Mouse (Mus musculus) skeletal muscle tissue, adult 2 months (tissue): ENCODE measurements around the gene AC161166.1.

ENCODE experiments used
- DNase-seq: peaks from one replicate; pipeline ENCODE4 v3.0.0-alpha.2; 2012; ENCODE audit warnings: low read depth, low spot score

AC161166.1 gene

DNA sequence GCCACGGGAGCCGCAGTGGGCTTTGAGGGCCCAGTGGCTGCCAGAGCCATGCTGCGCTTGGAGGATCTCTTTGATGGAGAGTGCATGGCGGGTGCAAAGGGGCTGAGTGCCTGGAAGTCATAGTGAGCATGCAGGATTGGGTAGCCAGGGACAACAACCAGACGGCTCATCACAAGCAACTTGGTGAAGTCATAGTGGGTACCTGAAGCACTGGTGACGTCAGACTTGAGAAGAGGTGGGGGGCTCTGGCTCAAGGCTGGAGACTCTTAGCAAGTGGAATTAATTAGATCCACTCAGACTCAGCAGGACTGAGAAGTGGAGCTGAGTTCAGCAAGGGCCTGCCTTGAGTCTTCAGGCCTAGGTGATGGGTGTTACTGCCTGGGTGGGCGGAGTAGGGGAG lies at the start of gene AC161166.1:
TSS of gene AC161166.1 (minus strand) at position 101 of the 400 bp plus-strand sequence.
- DNase-seq: no peak

DNA sequence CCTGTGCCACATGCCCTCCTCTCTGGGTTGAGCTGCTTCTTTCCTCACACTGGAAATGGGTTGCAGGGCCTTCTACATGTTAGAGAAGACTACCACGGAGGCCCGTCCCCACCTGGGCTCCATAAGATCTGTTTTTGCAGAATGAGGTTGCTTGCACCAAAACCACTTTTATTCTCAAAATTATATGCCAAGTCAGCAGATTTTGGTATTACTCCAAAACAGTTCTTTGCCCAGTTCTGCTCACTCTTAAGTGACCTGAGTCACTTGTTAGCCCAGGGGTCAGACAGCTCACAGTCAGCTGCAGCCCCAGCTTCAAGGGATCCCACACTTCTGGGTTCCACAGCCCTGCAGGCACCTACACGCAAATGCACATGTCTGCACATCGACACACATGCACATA lies 49.2 kb upstream of the AC161166.1 start:
- no peak for DNase-seq

DNA sequence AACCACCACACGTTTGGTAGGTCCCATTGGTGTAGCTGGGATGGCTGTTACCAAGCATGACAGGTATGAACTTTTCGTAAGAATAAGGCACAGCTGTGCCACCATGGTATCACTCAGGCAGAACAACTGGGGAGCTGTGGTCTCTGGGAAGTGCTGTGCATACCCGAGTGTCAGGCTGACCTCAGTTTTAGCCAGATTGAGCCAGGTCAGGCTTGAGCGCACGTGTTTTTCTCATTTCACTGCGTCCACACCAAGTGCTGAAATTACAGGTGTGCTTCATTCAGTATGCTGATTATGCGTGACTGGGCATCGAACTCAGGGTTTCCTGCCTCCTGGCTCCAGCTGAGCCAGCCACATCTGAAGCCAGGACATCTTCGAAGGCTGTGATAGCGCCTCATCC lies 43.5 kb upstream of the AC161166.1 start:
- DNase-seq: no peak

DNA sequence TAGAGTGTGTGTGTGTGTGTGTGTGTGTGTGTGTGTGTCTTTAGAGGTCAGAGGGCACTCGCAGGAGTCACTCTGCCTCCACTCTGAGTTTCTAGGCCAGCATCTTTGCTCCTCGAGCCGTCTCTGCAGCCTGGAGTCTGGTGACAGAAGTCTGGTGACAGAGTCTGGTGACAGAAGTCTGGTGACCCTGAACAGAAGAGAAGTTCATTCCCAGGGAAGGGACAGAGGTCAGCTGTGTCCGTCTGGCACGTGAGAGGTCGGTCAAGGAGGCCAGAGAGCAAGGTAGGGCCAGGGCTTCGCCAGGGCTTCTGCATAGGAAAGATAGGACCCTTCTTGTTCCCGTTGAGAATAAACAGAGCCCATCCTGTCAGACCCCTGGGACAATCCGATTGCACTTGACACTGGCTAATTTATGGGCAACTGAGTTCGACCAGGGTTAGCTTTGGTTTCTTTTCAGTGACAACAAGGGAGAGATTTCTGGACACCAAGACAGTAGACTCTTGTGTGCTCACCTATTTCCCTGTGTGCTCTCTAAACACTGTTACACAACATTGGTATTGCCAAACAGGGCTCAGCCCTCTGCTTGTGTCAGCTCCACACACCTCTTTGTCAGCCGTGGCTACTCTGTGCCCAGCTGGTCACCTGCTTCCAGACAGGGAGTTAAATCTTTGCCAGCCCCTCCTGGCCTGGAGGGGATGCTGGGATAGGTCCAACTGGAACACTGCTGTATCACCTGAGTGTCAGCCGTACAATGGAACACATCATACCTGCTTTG lies 39.9 kb upstream of the AC161166.1 start:
- DNase-seq: no peak

DNA sequence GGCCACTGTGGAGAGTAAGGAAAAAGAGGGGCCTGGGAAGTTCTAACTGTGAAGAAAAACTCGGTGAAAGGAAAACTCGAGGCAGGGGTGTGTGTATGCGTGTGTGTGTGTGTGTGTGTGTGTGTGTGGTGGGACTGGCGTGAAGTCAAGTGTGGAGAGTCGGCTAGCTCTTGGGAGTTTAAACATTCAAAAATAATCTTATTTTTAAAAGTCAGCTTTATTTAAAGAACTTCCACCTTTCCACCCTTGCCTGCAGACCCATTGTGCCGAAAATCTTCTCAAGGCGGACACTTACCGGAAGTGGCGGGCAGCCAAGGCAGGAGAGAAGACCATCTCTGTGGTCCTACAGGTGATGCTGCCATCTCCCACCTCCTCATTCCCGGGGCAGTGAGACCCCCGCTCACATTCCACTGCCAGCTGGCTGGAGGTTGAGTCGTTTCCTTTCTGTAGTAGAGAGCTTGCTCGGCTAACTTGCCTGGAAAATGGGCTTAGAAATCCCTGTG lies 35.3 kb upstream of the AC161166.1 start:
- DNase-seq: no peak

DNA sequence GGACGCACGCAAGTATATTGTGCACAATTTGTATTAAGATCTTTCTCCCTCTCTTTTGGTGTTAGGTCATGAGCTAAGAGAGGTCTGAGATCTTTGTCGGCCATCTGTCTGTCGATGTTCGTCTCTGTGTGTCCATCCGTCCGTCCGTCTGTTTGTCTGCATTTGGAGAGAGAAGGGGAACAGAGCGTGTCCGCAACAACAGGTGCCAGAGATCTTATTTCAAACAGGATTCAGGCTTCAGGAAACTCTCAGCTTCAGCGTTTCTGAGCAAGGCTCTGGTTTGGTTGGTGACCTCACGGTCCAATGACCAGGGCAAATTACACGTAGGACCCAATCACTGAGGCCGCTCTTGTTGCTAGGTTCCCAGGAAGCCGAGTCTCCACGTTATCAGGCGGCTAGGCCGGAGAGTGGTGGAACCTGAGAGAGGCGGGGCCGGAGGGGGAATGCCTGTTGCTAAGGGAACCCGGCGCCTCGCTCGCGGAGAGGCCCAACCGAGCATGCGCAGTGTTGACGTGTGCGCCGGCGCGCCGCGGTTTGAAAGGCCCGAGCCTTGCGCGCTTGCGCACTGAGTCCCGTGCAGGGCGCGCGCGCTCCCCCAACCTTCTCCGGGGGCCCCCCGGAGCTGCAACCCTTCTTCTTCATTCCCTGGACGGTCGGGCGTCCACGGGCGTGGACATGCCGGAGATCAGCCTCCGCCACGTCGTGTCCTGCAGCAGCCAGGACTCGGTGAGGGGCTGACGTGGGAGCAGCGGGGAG lies 34.6 kb upstream of the AC161166.1 start:
- peak; percentile 99 for DNase-seq

DNA sequence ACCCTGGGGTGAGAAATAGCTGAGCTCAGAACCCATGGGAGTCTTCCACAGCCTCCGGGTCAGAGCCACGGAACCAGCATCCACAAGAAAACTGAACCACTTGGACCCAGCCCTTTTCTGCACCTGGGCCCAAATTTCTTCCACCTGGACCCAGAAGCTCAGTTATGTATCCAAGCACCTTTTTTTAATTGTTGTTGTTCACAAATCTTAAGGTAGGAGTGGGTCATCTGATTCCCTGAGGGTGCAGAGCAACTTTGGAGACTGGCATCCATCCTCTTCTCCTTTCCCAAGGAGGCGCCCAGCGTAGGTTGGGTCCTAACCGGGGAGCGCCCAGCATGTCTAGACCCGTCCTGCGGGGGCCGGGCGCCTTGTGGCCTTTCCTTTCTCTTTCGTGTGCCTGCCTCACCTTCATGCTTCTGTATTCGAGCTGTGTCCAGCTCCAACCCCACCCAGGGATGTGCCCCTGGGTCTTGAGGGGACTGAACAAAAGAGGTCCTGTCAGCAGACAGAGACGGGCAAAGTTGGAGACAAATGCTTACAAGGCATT lies 33.9 kb upstream of the AC161166.1 start, which contains the start of the genes Pinlyp and Xrcc1:
TSS of gene Pinlyp (minus strand) at position 51 of the 547 bp plus-strand sequence.
TSS of gene Xrcc1 (plus strand) at position 222 of the 547 bp plus-strand sequence.
- DNase-seq: no peak

DNA sequence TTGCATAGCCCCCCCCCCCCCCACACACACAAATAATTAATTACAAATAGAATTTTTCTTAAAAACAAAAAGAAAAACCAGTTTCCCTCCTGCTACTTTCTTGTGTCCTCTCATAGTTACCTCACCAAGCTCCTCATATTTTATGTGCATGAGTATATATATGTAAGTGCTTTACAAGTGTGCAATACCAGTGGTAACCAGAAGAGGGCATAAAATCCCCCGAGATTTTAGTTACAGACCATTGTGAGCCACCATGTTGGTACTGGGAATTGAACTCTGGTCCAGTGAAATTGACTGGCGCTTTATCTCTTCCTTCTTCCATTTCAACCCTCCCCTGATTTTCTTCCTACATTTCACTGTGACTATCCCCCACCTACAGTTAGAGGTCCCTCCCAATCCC lies 32.3 kb upstream of the AC161166.1 start:
- DNase-seq: no peak

DNA sequence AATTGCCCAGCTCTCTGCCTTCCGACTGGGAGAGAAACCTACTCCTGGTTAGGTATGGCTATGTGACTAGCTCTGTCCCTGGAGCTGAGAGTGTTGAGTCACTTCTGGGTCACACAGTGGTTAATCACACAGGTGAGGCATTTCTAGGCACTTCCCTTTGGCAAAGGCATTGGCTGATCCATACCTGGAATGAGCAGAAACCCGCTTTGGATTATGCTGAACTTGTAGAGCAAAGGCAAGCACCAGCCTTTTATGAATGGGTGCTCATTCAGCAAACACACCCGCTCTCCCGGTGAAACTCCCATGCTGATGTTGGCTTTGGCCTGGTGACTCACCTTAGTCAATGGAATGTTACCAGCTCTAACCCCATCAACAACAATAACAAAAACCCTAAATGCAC lies 27.4 kb upstream of the AC161166.1 start:
- no peak for DNase-seq

DNA sequence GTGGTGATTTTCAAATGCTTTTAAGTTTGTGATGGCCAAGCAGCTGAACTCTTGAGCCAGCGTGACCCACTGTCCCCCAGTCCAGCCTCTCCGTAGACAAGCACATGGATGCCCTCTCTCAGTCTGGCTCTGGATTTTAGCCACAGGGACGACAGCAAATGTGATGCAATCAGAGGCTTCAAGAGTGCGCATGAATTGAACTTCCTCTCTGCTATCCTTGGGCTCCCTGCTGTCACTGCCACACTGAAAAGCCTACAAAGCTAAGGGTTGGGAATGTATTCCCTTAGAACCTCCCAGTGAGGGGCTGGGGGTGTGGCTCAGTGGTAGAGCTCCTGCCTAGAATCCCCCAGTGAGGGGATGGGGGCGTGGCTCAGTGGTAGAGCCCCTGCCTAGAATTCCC lies 26.4 kb upstream of the AC161166.1 start:
- no peak for DNase-seq

DNA sequence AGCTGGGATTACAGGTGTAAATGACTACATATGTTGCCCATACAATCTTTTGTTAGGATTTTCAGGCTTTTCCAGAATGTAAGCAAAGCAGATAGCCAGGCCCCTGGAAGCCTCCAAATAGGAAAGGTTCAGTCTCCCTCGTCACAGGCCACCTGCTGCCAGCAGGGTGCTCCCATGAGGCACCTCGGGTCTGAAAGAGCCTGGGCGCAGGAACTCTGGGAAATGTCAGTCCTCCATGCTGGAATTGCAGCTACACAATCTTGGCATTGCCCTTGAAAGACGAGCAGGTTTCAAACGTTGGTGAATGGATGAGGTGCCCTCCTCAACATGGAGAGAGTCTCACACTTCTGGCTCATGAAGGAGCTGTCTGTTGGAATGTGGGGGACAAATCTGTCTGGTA lies 25.9 kb upstream of the AC161166.1 start:
- no peak for DNase-seq

DNA sequence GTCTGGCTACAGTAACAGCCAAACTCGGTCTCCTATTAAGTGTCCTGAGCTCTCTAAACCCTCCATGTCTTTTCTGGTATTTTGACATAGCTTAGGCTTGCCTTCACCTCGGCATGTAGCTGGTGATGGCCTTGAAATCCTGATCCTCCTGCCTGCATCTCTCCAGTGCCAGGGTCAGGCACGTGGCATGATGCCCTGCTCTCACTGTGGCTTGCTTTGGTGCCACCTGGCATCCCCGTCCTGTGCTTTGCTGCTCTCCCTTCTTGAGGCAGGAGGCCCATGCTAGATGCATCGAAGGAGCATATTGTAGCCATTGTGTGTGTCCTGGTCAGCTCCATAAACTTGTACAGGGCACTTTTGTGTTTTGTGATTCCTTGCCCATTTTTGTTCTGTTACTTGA lies 25.3 kb upstream of the AC161166.1 start:
- no peak for DNase-seq

DNA sequence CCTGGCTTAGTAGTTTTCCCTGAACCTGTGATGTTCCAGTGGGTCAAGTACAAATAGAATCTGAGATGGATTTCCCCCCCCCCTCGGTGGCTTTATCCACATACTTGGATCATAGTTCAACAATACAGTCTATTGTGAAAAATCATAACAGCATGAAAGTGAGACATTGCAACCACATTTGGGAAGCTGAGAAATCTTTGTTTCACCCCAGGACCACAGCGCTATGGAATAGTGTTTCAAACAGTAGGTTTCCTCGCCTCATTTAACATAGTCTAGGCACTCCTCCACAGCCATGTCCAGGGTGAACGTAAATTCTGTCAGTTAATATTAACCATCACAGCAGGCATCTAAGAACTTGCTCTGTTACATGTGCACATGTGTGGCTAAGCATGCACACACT lies 24.8 kb upstream of the AC161166.1 start:
- no peak for DNase-seq

DNA sequence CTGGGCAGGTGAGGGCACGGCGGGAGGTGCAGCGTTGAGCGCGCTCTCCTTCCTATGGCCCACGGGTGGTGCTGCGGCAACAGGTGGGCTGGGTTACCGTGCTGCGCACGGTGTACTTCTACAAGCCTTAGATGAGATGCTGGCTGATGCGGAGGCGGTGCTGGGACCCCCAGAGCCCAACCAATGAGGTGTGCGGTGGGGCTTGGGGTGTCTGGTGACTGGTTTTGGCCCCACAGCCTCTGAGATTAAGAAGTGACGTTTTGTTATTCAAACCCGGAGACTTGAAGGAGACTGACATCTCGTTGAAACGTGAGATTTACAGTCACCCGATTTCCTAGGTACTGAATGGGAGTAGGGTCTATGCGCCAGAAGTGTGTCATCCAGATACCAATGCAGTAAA lies 22.0 kb upstream of the AC161166.1 start:
- DNase-seq: no peak

DNA sequence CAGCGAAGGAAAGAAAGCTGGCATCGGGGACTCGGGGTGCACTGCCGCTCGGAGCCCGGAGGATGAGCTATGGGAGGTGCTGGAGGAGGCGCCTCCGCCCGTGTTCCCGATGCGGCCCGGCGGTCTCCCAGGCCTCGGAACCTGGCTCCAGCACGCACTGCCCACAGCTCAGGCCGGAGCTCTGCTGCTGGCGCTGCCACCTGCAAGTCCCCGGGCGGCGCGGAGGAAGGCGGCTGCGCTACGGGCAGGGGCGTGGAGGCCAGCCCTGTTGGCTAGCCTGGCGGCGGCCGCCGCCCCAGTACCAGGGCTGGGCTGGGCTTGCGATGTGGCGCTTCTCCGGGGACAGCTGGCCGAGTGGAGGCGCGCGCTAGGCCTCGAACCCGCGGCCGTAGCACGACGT lies 21.6 kb upstream of the AC161166.1 start:
- DNase-seq: no peak

DNA sequence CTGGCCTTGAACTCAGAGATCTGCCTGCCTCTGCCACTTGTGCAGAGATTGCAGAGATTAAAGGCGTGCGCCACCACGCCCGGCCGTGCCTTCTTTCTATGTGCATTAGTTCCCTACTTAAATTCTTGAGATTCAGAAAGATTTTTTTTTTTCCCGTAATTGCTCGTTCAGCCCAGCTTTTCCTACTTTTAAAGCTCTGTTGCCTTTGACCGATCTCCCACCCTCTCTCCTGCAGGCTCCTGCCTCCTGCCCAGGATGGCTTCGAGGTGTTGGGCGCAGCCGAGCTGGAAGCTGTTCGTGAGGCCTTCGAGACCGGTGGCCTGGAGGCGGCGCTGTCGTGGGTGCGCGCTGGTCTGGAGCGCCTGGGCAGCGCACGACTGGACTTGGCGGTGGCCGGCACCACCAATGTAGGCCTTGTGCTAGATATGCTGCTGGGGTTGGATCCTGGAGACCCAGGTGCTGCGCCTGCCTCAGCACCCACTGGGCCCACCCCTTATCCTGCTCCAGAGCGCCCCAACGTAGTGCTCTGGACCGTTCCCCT lies 20.8 kb upstream of the AC161166.1 start:
- DNase-seq: no peak

DNA sequence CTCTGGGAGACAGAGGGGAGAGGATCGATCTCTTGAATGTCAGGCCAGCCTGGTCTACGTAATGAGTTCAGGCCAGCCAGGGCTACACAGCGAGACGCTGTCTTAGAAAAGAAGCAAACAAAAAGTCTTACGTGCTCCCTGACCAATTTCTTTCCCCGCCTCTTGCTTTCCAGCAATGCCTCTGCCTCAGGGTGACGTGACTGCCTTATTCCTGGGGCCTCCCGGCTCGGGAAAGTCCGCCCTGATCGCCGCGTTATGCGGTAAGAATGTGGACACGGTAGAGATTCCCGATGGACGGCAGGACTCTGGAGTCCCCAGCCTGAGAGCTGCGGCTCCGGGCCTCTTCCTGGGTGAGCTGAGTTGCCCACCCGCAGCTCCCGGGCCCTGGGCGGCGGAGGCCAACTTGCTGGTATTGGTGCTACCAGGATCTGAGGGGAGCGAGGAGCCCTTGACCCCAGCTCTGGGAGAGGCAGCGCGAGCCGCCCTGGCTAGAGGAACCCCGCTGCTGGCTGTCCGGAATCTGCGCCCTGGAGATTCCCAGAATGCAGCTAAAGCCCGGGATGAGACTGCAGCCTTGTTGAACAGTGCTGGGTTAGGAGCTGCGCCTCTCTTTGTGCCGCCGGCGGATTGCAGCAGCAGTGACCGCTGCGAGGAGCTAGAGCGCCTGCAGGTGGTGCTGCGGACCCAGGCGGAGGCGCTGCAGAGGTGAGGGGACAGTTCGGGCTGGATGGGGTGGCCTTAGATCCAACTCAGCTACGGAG lies 19.1 kb upstream of the AC161166.1 start:
- peak; percentile 35 for DNase-seq

DNA sequence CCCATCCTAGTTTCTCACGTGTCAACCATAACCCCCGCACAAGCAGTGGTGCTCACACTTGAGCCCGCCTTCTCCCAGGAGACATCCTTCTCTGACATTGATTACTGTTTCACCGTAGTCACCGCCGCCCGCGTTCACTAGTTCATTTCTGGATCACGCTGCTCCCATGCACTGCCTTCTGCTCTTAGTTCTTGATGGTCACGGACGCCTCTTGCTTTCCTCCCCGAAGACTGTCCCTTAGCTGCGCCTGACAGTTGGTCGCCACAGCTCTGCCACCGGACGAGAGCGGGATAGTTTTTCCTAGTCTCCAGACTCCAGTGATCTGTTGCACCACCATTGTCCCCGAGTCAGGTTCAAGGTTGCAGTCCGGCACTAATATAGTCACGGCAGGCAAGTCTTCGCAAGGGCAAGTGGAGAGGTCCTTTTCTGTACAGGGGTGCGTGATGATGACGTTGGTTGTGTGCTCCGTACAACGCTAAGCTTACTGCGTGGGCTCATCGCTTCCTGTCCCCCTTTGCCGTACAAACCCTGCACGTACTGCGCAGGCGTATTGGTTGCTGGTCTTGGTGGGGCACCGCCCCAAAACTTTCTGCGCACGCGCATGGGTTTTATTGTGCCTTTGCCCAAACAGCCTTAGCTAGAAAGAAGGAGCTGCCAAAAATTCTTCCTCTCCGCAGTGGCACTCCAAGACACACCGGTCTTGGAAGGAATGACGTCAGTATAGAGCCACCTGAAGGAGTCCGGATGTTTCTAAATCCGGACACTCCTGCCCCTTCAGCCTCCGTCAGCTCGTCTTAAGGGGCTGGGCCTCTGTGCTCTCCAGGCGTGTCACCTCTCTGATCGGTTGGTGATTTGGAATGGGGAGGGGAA lies 18.0 kb upstream of the AC161166.1 start, which contains the start of gene Irgq:
TSS of gene Irgq (plus strand) at position 628 of the 870 bp plus-strand sequence.
- DNase-seq: peak; percentile 100

DNA sequence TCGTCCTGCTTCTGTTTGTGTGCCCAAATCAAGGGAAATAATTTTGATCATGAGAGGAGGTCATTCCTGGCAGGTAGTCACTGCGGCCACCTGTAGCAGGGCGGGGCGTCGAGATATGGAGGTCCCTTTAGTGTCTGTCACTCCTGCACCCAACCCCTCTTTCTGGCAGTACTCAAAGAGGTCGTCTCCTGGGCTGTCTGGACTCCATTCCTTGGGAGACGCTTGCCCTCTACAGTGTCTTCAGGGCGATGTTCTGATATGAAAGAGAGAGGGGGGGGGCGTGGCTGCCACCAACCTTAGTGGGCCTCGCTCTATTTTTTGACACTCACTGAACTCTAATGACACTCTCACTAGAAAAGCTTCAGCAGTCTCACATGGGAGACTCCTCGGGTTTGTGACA lies 17.3 kb upstream of the AC161166.1 start:
- DNase-seq: no peak

DNA sequence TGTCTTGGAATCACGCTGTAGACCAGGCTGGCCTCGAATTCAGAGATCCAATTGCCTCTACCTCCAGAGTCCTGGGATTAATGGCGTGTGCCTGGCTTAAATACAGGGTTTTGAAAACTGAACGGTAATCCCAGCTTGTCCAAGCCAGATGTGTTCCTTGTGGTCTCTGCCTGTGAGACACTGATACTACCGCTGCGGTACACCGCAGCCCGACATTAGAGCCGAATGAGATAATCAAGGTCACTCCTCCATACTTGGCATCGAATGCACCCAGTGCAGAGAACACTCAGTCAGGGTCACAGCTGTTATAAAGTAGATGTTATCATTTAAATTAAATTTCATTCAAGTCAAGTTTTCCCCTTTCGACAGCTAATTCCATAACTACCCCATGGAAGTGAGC lies 16.6 kb upstream of the AC161166.1 start:
- DNase-seq: no peak
